Mouse (Mus musculus): ENCODE data around the gene Ccr6.

DNA sequence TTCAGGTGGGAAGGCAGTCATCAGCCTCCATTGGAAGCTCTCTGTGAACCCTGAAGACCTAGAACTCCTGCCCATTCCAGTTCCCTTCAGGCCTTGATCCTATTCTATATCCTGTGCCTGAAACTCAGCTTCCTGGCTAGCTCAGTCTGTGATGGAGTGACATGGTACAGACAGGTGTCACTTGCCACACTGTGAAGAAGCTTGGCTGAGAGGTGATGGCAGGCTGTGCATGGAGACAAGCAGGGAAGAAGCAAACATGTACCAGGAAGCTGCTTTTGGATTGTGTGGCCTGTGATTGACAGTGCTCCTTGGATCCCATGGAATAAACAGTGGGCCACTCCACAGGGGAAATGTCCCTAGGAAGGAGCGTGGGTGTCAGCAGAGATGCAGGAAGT is 35.9 kb upstream of the Ccr6 start:
- no peak for TF ChIP-seq CTCF (IDR thresholded peaks at IDR 0.05; ENCODE audit: low read depth, low read length)
- TF ChIP-seq POLR2A (IDR thresholded peaks at IDR 0.05; ENCODE audit: borderline replicate concordance, low read depth, low read length) = no peak
